16 mouse cellular contexts compared by ENCODE assay signal in the genomic region with DNA sequence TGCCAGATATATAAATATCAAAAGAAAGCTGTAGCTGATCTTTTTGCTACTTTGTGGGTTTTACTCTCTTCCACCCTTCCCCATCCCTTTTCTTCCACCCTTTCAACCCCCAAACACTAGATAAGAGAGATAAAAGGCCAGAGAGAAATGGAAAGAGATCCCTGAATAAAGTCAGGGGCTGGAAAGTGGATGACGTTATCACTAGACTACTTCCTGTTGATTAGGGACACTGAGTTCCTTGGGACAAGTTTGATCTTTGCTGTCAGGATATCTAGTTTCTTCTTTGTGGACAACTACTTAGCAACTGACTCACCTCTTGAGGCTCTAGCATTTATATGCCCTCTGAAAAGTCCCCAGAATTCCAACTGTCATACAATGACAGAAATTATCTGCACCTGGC.
"Had no signal": no experiment of that assay in that cellular context is flagged by ENCODE, and none has a peak within 500 bp of the region (broad histone marks: within the 10 kb centered on the region; RNA-seq: fewer than 3 reads in every experiment).

No protein-coding gene starts in this region.

- H3K4me2 ChIP-seq: liver, embryonic 12.5 days; liver, embryonic 15.5 days; lung, embryonic 14.5 days; midbrain, embryonic 11.5 days; midbrain, embryonic 13.5 days; midbrain, embryonic 15.5 days; neural tube, embryonic 12.5 days; stomach, embryonic 15.5 days had no signal

- H3K27ac ChIP-seq: liver, embryonic 12.5 days; liver, embryonic 15.5 days; macrophage; midbrain, embryonic 13.5 days; midbrain, embryonic 15.5 days; neural tube, embryonic 12.5 days; stomach, embryonic 15.5 days; stomach, postnatal 0 days had no signal

- H3K4me1 ChIP-seq: midbrain, embryonic 13.5 days; midbrain, embryonic 15.5 days; neural tube, embryonic 12.5 days; stomach, embryonic 15.5 days had no signal

- H3K4me3 ChIP-seq: liver, embryonic 12.5 days; liver, embryonic 15.5 days; megakaryocyte, embryonic 14.5 days; midbrain, embryonic 13.5 days; midbrain, embryonic 15.5 days; neural tube, embryonic 12.5 days; stomach, embryonic 15.5 days had no signal

- H3K36me3 ChIP-seq: liver, embryonic 15.5 days; neural tube, embryonic 12.5 days; stomach, embryonic 15.5 days had no signal

- H3K9me3 ChIP-seq: liver, embryonic 12.5 days; liver, embryonic 15.5 days; megakaryocyte, embryonic 14.5 days; midbrain, embryonic 13.5 days; midbrain, embryonic 15.5 days; neural tube, embryonic 12.5 days; stomach, embryonic 15.5 days had no signal

- DNase-seq: liver, postnatal 0 days; lung, embryonic 14.5 days; right cerebral cortex, postnatal 14 days; thymus, adult 2 months; thymus, postnatal 25 days; thymus, postnatal 4 days had no signal

- ATAC-seq: liver, embryonic 12.5 days; liver, postnatal 0 days; midbrain, embryonic 13.5 days; midbrain, embryonic 15.5 days had no signal

- H3K27me3 ChIP-seq: liver, embryonic 12.5 days; liver, embryonic 15.5 days; megakaryocyte, embryonic 14.5 days; midbrain, embryonic 13.5 days; midbrain, embryonic 15.5 days; neural tube, embryonic 12.5 days; stomach, embryonic 15.5 days had no signal

- H3K9ac ChIP-seq: liver, embryonic 12.5 days; liver, embryonic 15.5 days; liver, postnatal 0 days; lung, embryonic 14.5 days; midbrain, embryonic 13.5 days; midbrain, embryonic 15.5 days; neural tube, embryonic 12.5 days; stomach, embryonic 15.5 days had no signal
